Comparison of ENCODE assay signal across 21 mouse cellular contexts in genomic region chr7:144143941-144144340, GRCm38 (mm10).
DNase-seq lines count a peak whose midpoint lies in the region; ATAC-seq and TF ChIP-seq lines count a peak whose summit lies in the region.
"Had no signal": no experiment of that assay in that cellular context is flagged by ENCODE, and none has a peak within 500 bp of the region (broad histone marks: within the 10 kb centered on the region; RNA-seq: fewer than 3 reads in every experiment).

No protein-coding gene starts in this region.

- no peak for TF ChIP-seq POLR2A in cerebellum, adult 2 months (IDR thresholded peaks at IDR 0.05; ENCODE audit: borderline replicate concordance, insufficient read depth, low read length)

- DNase-seq in embryonic facial prominence, embryonic 11.5 days (ENCODE audit: low spot score), result peak; percentile 6
- DNase-seq in embryonic facial prominence, embryonic 10.5 days (ENCODE audit: low spot score), result no peak
- DNase-seq in left cerebral cortex, postnatal 14 days (ENCODE audit: low spot score in 2 of 2), result peak; percentile 44 to 60
- DNase-seq in left cerebral cortex, adult 18-20 months (ENCODE audit: low spot score in 2 of 2), result no peak
- peak; percentile 14 for DNase-seq in right cerebral cortex, adult 18-20 months
- no peak for DNase-seq in right cerebral cortex, postnatal 25 days
- no peak for DNase-seq in kidney, postnatal 14 days
- no peak for DNase-seq in cerebellum, adult 2 months
- DNase-seq: adrenal gland, adult 8-10 months; cerebellum, adult 9-10 months; kidney, adult 8-10 months; kidney, postnatal 10 days; liver, embryonic 13.5 days; lung, adult 2 months; lung, postnatal 14 days; retina, postnatal 1 day; right cerebral cortex, postnatal 4 days; thymus, postnatal 25 days had no signal

- no peaks in the 10 kb centered on the region for H3K27me3 ChIP-seq in embryonic facial prominence, embryonic 11.5 days (ENCODE audit: control insufficient read depth, insufficient read depth, low read length)
- H3K27me3 ChIP-seq in embryonic facial prominence, embryonic 10.5 days (replicated peaks; ENCODE audit: low read depth, poor library complexity, severe bottlenecking), result no peaks in the 10 kb centered on the region
- H3K27me3 ChIP-seq in cerebellum, adult 2 months (ENCODE audit: control insufficient read depth, insufficient read depth, low read length), result no peaks in the 10 kb centered on the region; the same call in 1 of the 2 replicates
- H3K27me3 ChIP-seq: embryonic facial prominence, embryonic 12.5 days; forebrain, embryonic 12.5 days; intestine, embryonic 15.5 days; liver, embryonic 13.5 days had no signal

- no peaks in the 10 kb centered on the region for H3K36me3 ChIP-seq in embryonic facial prominence, embryonic 11.5 days (replicated peaks; ENCODE audit: control insufficient read depth, insufficient read depth, low read depth, low read length)
- no peaks in the 10 kb centered on the region for H3K36me3 ChIP-seq in embryonic facial prominence, embryonic 10.5 days (replicated peaks)
- H3K36me3 ChIP-seq: embryonic facial prominence, embryonic 12.5 days; forebrain, embryonic 12.5 days; intestine, embryonic 15.5 days; liver, embryonic 13.5 days had no signal

- no peak overlapping the region for H3K9ac ChIP-seq in embryonic facial prominence, embryonic 11.5 days (replicated peaks; ENCODE audit: low read length)
- H3K9ac ChIP-seq: embryonic facial prominence, embryonic 12.5 days; forebrain, embryonic 12.5 days; intestine, embryonic 15.5 days; liver, embryonic 13.5 days had no signal

- H3K27ac ChIP-seq in embryonic facial prominence, embryonic 11.5 days (replicated peaks; ENCODE audit: low read depth, low read length), result no peak overlapping the region
- H3K27ac ChIP-seq in embryonic facial prominence, embryonic 10.5 days (replicated peaks), result no peak overlapping the region
- H3K27ac ChIP-seq in cerebellum, adult 2 months (ENCODE audit: insufficient read depth, low read length), result no peak overlapping the region
- H3K27ac ChIP-seq: embryonic facial prominence, embryonic 12.5 days; forebrain, embryonic 12.5 days; intestine, embryonic 15.5 days; liver, embryonic 13.5 days had no signal

- no peaks in the 10 kb centered on the region for H3K9me3 ChIP-seq in embryonic facial prominence, embryonic 11.5 days (replicated peaks; ENCODE audit: control insufficient read depth, low read length)
- no peaks in the 10 kb centered on the region for H3K9me3 ChIP-seq in embryonic facial prominence, embryonic 10.5 days
- H3K9me3 ChIP-seq: embryonic facial prominence, embryonic 12.5 days; forebrain, embryonic 12.5 days; intestine, embryonic 15.5 days; liver, embryonic 13.5 days had no signal

- no peak overlapping the region for H3K4me3 ChIP-seq in embryonic facial prominence, embryonic 11.5 days (ENCODE audit: low read depth, low read length)
- no peak overlapping the region for H3K4me3 ChIP-seq in embryonic facial prominence, embryonic 10.5 days
- H3K4me3 ChIP-seq in cerebellum, adult 2 months (replicated peaks; ENCODE audit: insufficient read depth, low read depth, low read length), result no peak overlapping the region
- H3K4me3 ChIP-seq: embryonic facial prominence, embryonic 12.5 days; forebrain, embryonic 12.5 days; intestine, embryonic 15.5 days; liver, embryonic 13.5 days had no signal

- H3K4me2 ChIP-seq in embryonic facial prominence, embryonic 11.5 days (ENCODE audit: low read depth, low read length), result no peak overlapping the region
- H3K4me2 ChIP-seq: embryonic facial prominence, embryonic 12.5 days; forebrain, embryonic 12.5 days; intestine, embryonic 15.5 days; liver, embryonic 13.5 days had no signal

- ATAC-seq in embryonic facial prominence, embryonic 11.5 days (replicated peaks; ENCODE audit: insufficient number of reproducible peaks, low FRiP score, low TSS enrichment, low read depth), result no peak
- ATAC-seq: intestine, embryonic 15.5 days had no signal

- H3K4me1 ChIP-seq in embryonic facial prominence, embryonic 11.5 days (ENCODE audit: control insufficient read depth, insufficient read depth, low read length), result no peaks in the 10 kb centered on the region
- 0 out of 2 replicates have a peak, but pooled peaks cover 5% of the 10 kb centered on the region for H3K4me1 ChIP-seq in embryonic facial prominence, embryonic 10.5 days
- peaks cover 5% of the 10 kb centered on the region for H3K4me1 ChIP-seq in cerebellum, adult 2 months (ENCODE audit: control insufficient read depth, insufficient read depth, low read length)
- H3K4me1 ChIP-seq: embryonic facial prominence, embryonic 12.5 days; intestine, embryonic 15.5 days; liver, embryonic 13.5 days had no signal

- no peak for TF ChIP-seq CTCF in cerebellum, adult 2 months (IDR thresholded peaks at IDR 0.05; ENCODE audit: borderline replicate concordance, insufficient read depth, low read depth, low read length)

- intact Hi-C loops in left cerebral cortex, postnatal 14 days (cut with DNase I), result no loop called here

- WGBS in embryonic facial prominence, embryonic 11.5 days, result 47% methylated on average over 2 of the region's 2 CpGs
- 66% methylated on average over 2 of the region's 2 CpGs for WGBS in embryonic facial prominence, embryonic 10.5 days
- WGBS in cerebellum, adult 2 months, result 57% methylated on average over 2 of the region's 2 CpGs

Comparison
In these comparisons a context has a peak if more than half of its experiments do, and no peak if none do; other contexts are left out.
1. DNase-seq: peak in embryonic facial prominence, embryonic 11.5 days (single experiment), left cerebral cortex, postnatal 14 days (2 of 2) and right cerebral cortex, adult 18-20 months (single experiment); none in embryonic facial prominence, embryonic 10.5 days (single experiment), left cerebral cortex, adult 18-20 months (0 of 2), right cerebral cortex, postnatal 25 days (single experiment), kidney, postnatal 14 days (single experiment) and cerebellum, adult 2 months (0 of 2).